Mouse (Mus musculus) liver, embryonic 14.5 days (tissue): Measurements from ENCODE around the gene Slc26a1.

Source experiments
- CTCF ChIP-seq: IDR thresholded peaks from 2 replicates; pipeline ENCODE4 v1.5.1; 2016; ENCODE audit warnings: antibody characterized with exemption, low read depth, control low read depth
- EP300 ChIP-seq: IDR thresholded peaks from 2 replicates; pipeline ENCODE4 v1.6.1; 2016; ENCODE audit warnings: antibody characterized with exemption, low read depth

DNA sequence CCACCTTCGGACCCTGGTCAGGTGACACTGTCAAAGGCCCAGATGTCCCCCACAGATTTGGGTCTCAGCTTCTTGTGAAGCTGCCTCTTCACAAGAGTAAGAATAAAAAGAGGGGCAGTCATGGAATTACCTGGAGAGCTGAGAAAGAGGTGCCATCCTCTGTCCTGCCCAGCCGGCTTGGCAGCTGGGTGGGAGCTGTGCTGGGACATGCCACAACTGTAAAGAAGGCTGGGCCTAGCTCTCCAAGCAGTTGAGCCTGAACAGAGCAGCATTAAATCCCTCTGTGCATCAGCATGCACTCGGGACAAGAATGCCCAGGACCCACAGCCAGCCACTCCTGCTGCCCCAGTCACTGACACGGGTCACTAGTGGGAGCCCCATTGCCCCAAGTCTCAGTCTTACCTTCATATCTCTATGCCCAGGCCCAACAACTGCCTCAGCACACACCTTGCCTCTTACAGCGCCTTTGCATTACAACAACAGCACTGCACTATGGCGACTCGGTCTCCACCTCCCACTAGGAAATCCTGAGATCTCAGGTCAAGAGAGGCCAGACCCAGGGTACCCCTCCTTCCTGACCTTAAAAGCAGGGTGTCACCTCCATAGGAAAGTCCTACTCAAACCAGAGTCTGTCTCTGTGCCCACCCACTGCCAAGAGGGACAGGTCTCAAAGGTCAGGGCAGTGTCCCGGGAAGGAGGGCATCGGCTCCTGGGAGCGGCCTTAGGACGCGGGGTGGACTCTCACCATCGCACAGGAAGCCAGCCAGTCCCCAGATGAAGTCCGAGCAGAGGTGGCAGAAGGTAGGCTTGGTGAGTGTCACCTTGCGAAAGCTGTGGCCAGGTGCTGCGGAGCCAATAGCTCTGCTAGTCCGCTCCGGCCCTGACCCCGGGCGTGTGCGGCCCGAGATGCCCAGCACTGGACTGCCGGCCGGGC, 15.4 kb downstream of the Slc26a1 start, which contains the start of gene Idua:
- no peak for TF ChIP-seq CTCF
- TF ChIP-seq EP300, result no peak
